Mouse (Mus musculus) bone marrow macrophage, adult 2 months (primary cell): Measurements from ENCODE around the gene Rbm14.

Experiments
- CTCF ChIP-seq: IDR thresholded peaks from 2 replicates; pipeline ENCODE4 v1.5.1; 2012; ENCODE audit warnings: low read depth, mild to moderate bottlenecking, low read length, moderate library complexity
- POLR2A ChIP-seq: IDR thresholded peaks from 2 replicates; pipeline ENCODE4 v1.6.1; 2012; ENCODE audit warnings: mild to moderate bottlenecking, low read depth, low read length, borderline replicate concordance

DNA sequence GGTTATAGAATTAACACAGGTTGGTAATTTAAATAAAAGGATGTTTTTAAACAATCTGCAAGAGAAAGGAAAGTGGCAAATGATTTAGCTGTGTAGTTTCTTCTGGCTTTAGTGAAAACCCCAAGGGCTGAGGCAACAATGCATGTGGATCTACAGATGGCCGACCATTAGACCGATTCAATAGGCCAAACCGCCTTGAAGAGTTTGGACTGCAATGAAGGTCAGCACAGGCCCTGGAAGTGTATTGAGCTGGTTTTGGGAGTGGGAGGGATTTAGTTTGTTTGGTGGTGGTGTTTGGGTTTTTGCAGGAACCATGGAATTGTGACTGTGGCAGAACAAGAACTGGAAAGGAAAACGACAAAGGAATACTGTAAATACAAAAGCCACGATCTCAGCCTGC, 12.4 kb downstream of the Rbm14 start:
- TF ChIP-seq POLR2A = no peak
- no peak for TF ChIP-seq CTCF
